11 mouse cellular contexts compared by ENCODE assay signal in the genomic region with DNA sequence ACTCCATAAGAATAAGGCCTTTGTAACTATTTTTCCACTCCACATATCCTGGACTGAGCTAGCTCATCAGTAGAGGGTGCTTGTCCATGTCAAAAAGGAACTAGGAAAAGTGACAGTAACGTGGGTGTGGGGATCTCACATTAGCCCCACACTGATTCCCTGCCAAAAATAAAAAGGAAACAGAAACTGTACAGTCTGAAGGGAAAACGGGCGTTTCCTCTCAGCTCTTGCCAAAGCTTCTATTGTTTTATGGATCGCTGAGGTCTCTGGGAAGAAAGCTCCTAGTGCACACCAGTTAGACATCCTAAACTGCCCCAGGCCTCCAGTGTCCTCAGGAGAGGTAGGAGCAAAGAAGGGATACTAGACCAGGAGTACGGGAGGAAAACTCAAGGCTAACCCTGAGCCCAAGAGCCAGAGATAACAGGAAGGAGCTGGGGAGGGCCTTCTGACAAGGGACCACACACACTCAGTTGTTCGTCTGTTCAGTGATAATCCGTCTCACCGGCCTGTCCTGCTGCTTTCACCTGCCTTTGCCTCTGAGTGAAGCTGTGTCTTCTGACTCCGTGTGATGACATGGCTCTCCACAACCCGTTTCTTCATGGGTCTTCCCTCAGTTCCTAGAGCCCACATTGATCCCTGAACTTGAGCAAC. TPM values are rescaled to one million over a fixed set of nuclear protein-coding genes. Genes with fewer than 3 reads are reported as not detected.
DNase-seq lines count a peak whose midpoint lies in the region; ATAC-seq and TF ChIP-seq lines count a peak whose summit lies in the region.
"Had no signal": no experiment of that assay in that cellular context is flagged by ENCODE, and none has a peak within 500 bp of the region (broad histone marks: within the 10 kb centered on the region; RNA-seq: fewer than 3 reads in every experiment).

No protein-coding gene starts in this region.

- H3K27ac ChIP-seq in liver, adult 2 months (replicated peaks; ENCODE audit: insufficient read depth, low read depth, low read length), result peak overlapping the region; percentile 71
- H3K27ac ChIP-seq in liver, embryonic 12.5 days, result no peak overlapping the region
- H3K27ac ChIP-seq in brown adipose tissue, adult 24 weeks (replicated peaks; ENCODE audit: low read depth, low read length), result peak overlapping the region; percentile 97
- H3K27ac ChIP-seq in heart, embryonic 15.5 days, result peak overlapping the region; percentile 39
- H3K27ac ChIP-seq in intestine, embryonic 15.5 days, result no peak overlapping the region
- H3K27ac ChIP-seq: hindbrain, embryonic 10.5 days; lung, embryonic 15.5 days had no signal

- no peak overlapping the region; the same call in 1 of the 2 replicates for H3K4me3 ChIP-seq in liver, adult 2 months (ENCODE audit: insufficient read depth, low read depth, low read length)
- no peak overlapping the region for H3K4me3 ChIP-seq in liver, embryonic 12.5 days
- peak overlapping the region; percentile 53 for H3K4me3 ChIP-seq in brown adipose tissue, adult 24 weeks (ENCODE audit: insufficient read depth, low read depth, low read length)
- H3K4me3 ChIP-seq in heart, embryonic 15.5 days, result no peak overlapping the region
- no peak overlapping the region for H3K4me3 ChIP-seq in myocyte
- no peak overlapping the region for H3K4me3 ChIP-seq in intestine, embryonic 15.5 days (replicated peaks)
- H3K4me3 ChIP-seq: hindbrain, embryonic 10.5 days; lung, embryonic 15.5 days had no signal

- no peaks in the 10 kb centered on the region for H3K79me2 ChIP-seq in liver, adult 2 months (ENCODE audit: control insufficient read depth, insufficient read depth, low read length)
- no peaks in the 10 kb centered on the region for H3K79me2 ChIP-seq in myocyte (ENCODE audit: control insufficient read depth, insufficient read depth)

- TF ChIP-seq CTCF in liver, adult 2 months (IDR thresholded peaks at IDR 0.05; ENCODE audit: low read depth, low read length), result no peak

- H3K4me1 ChIP-seq in liver, adult 2 months (ENCODE audit: control insufficient read depth, insufficient read depth, low read length), result peaks cover 6% of the 10 kb centered on the region
- H3K4me1 ChIP-seq in liver, embryonic 12.5 days, result peaks cover 15% of the 10 kb centered on the region; the same call in 1 of the 2 replicates
- H3K4me1 ChIP-seq in brown adipose tissue, adult 24 weeks (ENCODE audit: control insufficient read depth, insufficient read depth, insufficient read length, low read length), result peaks cover 13% of the 10 kb centered on the region
- peaks cover 8% of the 10 kb centered on the region; the same call in 1 of the 2 replicates for H3K4me1 ChIP-seq in heart, embryonic 15.5 days (replicated peaks)
- H3K4me1 ChIP-seq in intestine, embryonic 15.5 days (replicated peaks), result no peaks in the 10 kb centered on the region
- H3K4me1 ChIP-seq: hindbrain, embryonic 10.5 days; lung, embryonic 15.5 days had no signal

- H3K9ac ChIP-seq in liver, adult 2 months (ENCODE audit: low read depth, low read length), result peak overlapping the region; percentile 58
- H3K9ac ChIP-seq in liver, embryonic 12.5 days, result no peak overlapping the region
- H3K9ac ChIP-seq in heart, embryonic 15.5 days, result no peak overlapping the region
- no peak overlapping the region for H3K9ac ChIP-seq in intestine, embryonic 15.5 days
- H3K9ac ChIP-seq: lung, embryonic 15.5 days had no signal

- WGBS in liver, adult 2 months, result 66% methylated on average over 10 of the region's 10 CpGs
- 33% methylated on average over 10 of the region's 10 CpGs for WGBS in liver, embryonic 12.5 days (ENCODE audit: insufficient replicate concordance)
- 43% methylated on average over 10 of the region's 10 CpGs for WGBS in heart, embryonic 15.5 days
- 56% methylated on average over 10 of the region's 10 CpGs for WGBS in intestine, embryonic 15.5 days

- no peaks in the 10 kb centered on the region for H3K27me3 ChIP-seq in liver, adult 2 months (ENCODE audit: control insufficient read depth, insufficient read depth, low read length)
- no peaks in the 10 kb centered on the region; the same call in 1 of the 2 replicates for H3K27me3 ChIP-seq in liver, embryonic 12.5 days (replicated peaks)
- H3K27me3 ChIP-seq in heart, embryonic 15.5 days, result no peaks in the 10 kb centered on the region
- no peaks in the 10 kb centered on the region for H3K27me3 ChIP-seq in myocyte (ENCODE audit: control insufficient read depth, insufficient read depth, insufficient read length)
- H3K27me3 ChIP-seq in intestine, embryonic 15.5 days (replicated peaks), result no peaks in the 10 kb centered on the region
- H3K27me3 ChIP-seq: lung, embryonic 15.5 days had no signal

- H3K9me3 ChIP-seq in liver, embryonic 12.5 days (replicated peaks), result no peaks in the 10 kb centered on the region
- no peaks in the 10 kb centered on the region for H3K9me3 ChIP-seq in heart, embryonic 15.5 days (replicated peaks)
- H3K9me3 ChIP-seq in intestine, embryonic 15.5 days, result no peaks in the 10 kb centered on the region
- H3K9me3 ChIP-seq: hindbrain, embryonic 10.5 days; lung, embryonic 15.5 days had no signal

- H3K4me2 ChIP-seq in liver, embryonic 12.5 days, result no peak overlapping the region
- H3K4me2 ChIP-seq in heart, embryonic 15.5 days, result no peak overlapping the region
- H3K4me2 ChIP-seq in myocyte (ENCODE audit: low read depth), result peak overlapping the region; percentile 24
- no peak overlapping the region for H3K4me2 ChIP-seq in intestine, embryonic 15.5 days (replicated peaks)
- H3K4me2 ChIP-seq: lung, embryonic 15.5 days had no signal

- H3ac ChIP-seq in myocyte (ENCODE audit: control insufficient read depth, insufficient read length), result no peak overlapping the region

- H3K36me3 ChIP-seq in liver, adult 2 months (ENCODE audit: control insufficient read depth, insufficient read depth, low read length), result no peaks in the 10 kb centered on the region
- no peaks in the 10 kb centered on the region for H3K36me3 ChIP-seq in liver, embryonic 12.5 days
- no peaks in the 10 kb centered on the region for H3K36me3 ChIP-seq in heart, embryonic 15.5 days
- no peaks in the 10 kb centered on the region for H3K36me3 ChIP-seq in myocyte (ENCODE audit: control insufficient read depth, insufficient read depth)
- no peaks in the 10 kb centered on the region for H3K36me3 ChIP-seq in intestine, embryonic 15.5 days
- H3K36me3 ChIP-seq: hindbrain, embryonic 10.5 days; lung, embryonic 15.5 days had no signal

- no peak for TF ChIP-seq POLR2A in liver, adult 2 months (IDR thresholded peaks at IDR 0.05; ENCODE audit: extremely low read depth, insufficient read depth, low read length)
- TF ChIP-seq POLR2A in myocyte (IDR thresholded peaks at IDR 0.05; ENCODE audit: insufficient read length, low read depth), result no peak

- ATAC-seq in liver, embryonic 12.5 days, result no peak
- peak; percentile 39; the same call in 1 of the 2 replicates for ATAC-seq in heart, embryonic 15.5 days (replicated peaks; ENCODE audit: insufficient number of reproducible peaks, insufficient read depth, low FRiP score, low read depth)
- no peak for ATAC-seq in intestine, embryonic 15.5 days
- ATAC-seq: activated CD4-positive, CD25-positive, alpha-beta regulatory T cell, adult 4 months; forebrain, embryonic 16.5 days had no signal

- DNase-seq in liver, adult 2 months (ENCODE audit: extremely low read depth, low read depth, low spot score), result peak; percentile 12
- no peak for DNase-seq in layer of hippocampus, adult 9-11 months

TF ChIP-seq in myocyte, 11 proteins besides CTCF, POLR2A, EP300 and RAD21:
- TF ChIP-seq MYOG (IDR thresholded peaks at IDR 0.05; ENCODE audit: control insufficient read depth in 1 of 3, insufficient read depth in 1 of 3, insufficient read length in 2 of 3, low read depth in 2 of 3), result no peak
- no peak for TF ChIP-seq MAX (IDR thresholded peaks at IDR 0.05; ENCODE audit: low read depth)
- no peak for TF ChIP-seq REST (IDR thresholded peaks at IDR 0.05; ENCODE audit: insufficient read depth, insufficient read length)
- no peak for TF ChIP-seq E2F4 (IDR thresholded peaks at IDR 0.05; ENCODE audit: insufficient read depth)
- no peak for TF ChIP-seq TCF12 (IDR thresholded peaks at IDR 0.05; ENCODE audit: insufficient read depth, poor library complexity, severe bottlenecking)
- TF ChIP-seq TCF3 (IDR thresholded peaks at IDR 0.05; ENCODE audit: insufficient read length, low read depth), result no peak
- TF ChIP-seq CEBPB (IDR thresholded peaks at IDR 0.05; ENCODE audit: insufficient read depth, poor library complexity, severe bottlenecking), result no peak
- TF ChIP-seq USF1 (IDR thresholded peaks at IDR 0.05; ENCODE audit: low read depth), result no peak
- no peak for TF ChIP-seq MYOD1 (IDR thresholded peaks at IDR 0.05; ENCODE audit: control insufficient read depth in 1 of 3, insufficient read length in 2 of 3, low read depth in 2 of 3)
- TF ChIP-seq SRF (IDR thresholded peaks at IDR 0.05; ENCODE audit: control insufficient read depth, insufficient read length, low read depth), result no peak

RNA-seq across cellular contexts. Expression of a gene that starts 11.4 kb away (rescaled TPM):
- 1.1 and 1.8 TPM in 2 replicates for total RNA-seq in liver, adult 2 months (2014; rRNA removed)
- polyA plus RNA-seq in liver, adult 2 months (2012; rRNA removed), result 0.97 and 1.7 TPM in 2 replicates
- polyA plus RNA-seq in liver, embryonic 12.5 days (2016; fragmentation: Nextera tagmentation; extraction: Ambion mirVana), result 6.1 and 6.5 TPM in 2 replicates
- 1.4 and 2.1 TPM in 2 replicates for polyA plus RNA-seq in brown adipose tissue, adult 24 weeks (2012; ENCODE audit: insufficient read depth, insufficient read length, missing spikeins)
- polyA plus RNA-seq in heart, embryonic 15.5 days (2015; fragmentation: Nextera tagmentation; extraction: Ambion mirVana), result 9.2 and 10.6 TPM in 2 replicates
- polyA plus RNA-seq in myocyte (2012; fragmentation: generic; extraction: Trizol), result 0.36 TPM
- polyA plus RNA-seq in intestine, embryonic 15.5 days (2015; fragmentation: Nextera tagmentation; extraction: Ambion mirVana), result 3.0 TPM in 2 replicates

RNA-seq across cellular contexts. Expression of a gene that starts 55.5 kb away (rescaled TPM):
- total RNA-seq in liver, adult 2 months (2014; rRNA removed), result 1,190 and 1,397 TPM in 2 replicates
- polyA plus RNA-seq in liver, adult 2 months (2012; rRNA removed), result 912 and 1,036 TPM in 2 replicates
- 53.1 and 56.3 TPM in 2 replicates for polyA plus RNA-seq in liver, embryonic 12.5 days (2016; fragmentation: Nextera tagmentation; extraction: Ambion mirVana)
- polyA plus RNA-seq in brown adipose tissue, adult 24 weeks (2012; ENCODE audit: insufficient read depth, insufficient read length, missing spikeins), result 53.3 and 74.1 TPM in 2 replicates
- 0.24 and 1.1 TPM in 2 replicates for polyA plus RNA-seq in heart, embryonic 15.5 days (2015; fragmentation: Nextera tagmentation; extraction: Ambion mirVana)
- polyA plus RNA-seq in myocyte (2012; fragmentation: generic; extraction: Trizol), result not detected
- 3.0 and 3.3 TPM in 2 replicates for polyA plus RNA-seq in intestine, embryonic 15.5 days (2015; fragmentation: Nextera tagmentation; extraction: Ambion mirVana)
- polyA plus RNA-seq: activated CD4-positive, CD25-positive, alpha-beta regulatory T cell, adult 4 months had no signal

Comparison
In these comparisons a context has a peak if more than half of its experiments do, and no peak if none do; other contexts are left out.
1. H3K27ac ChIP-seq: peak in liver, adult 2 months (single experiment), brown adipose tissue, adult 24 weeks (single experiment) and heart, embryonic 15.5 days (single experiment); none in liver, embryonic 12.5 days (single experiment) and intestine, embryonic 15.5 days (single experiment).
2. RNA of a gene that starts 55.5 kb away (polyA plus RNA-seq): 912 to 1,036 TPM in liver, adult 2 months, 53.3 to 74.1 TPM in brown adipose tissue, adult 24 weeks and 53.1 to 56.3 TPM in liver, embryonic 12.5 days; 3.0 to 3.3 TPM in intestine, embryonic 15.5 days, 0.24 to 1.1 TPM in heart, embryonic 15.5 days and not detected in myocyte (single experiment); every median in the first group is over 10 times any median in the second.